Mouse (Mus musculus) left cerebral cortex, adult 6 months (tissue): ENCODE measurements around the gene Uqcrc2. TPM values are rescaled to one million over a fixed set of nuclear protein-coding genes. Genes with fewer than 3 reads are reported as not detected.

Experiments used
- long read RNA-seq, 2 experiments: library from polyadenylated mRNA; unstranded; transcript quantifications; one replicate each; pipeline ENCODE4 v2.0.0; 2019 to 2020
- polyA plus RNA-seq: library from polyadenylated mRNA; unstranded; fragments of <200 nt; fragmentation: Nextera tagmentation; gene quantifications from 2 replicates; pipeline ENCODE4 v1.2.3, GENCODE M21; 2021

Uqcrc2 gene
- polyA plus RNA-seq: 203 and 241 TPM in 2 replicates
- long read RNA-seq, experiment 1, transcript Uqcrc2-201 (14 exons, 1,896 nt): major isoform, 1,385 of 1,460 reads
- long read RNA-seq, experiment 1, partial matches to known transcripts: 18 of 1,460 reads
- long read RNA-seq, experiment 1, other reads (novel, unspliced or antisense): 57 of 1,460 reads
- long read RNA-seq, experiment 2, transcript Uqcrc2-201 (14 exons, 1,896 nt): major isoform, 366 of 442 reads
- long read RNA-seq, experiment 2, partial matches to known transcripts: 60 of 442 reads
- long read RNA-seq, experiment 2, other reads (novel, unspliced or antisense): 16 of 442 reads

DNA sequence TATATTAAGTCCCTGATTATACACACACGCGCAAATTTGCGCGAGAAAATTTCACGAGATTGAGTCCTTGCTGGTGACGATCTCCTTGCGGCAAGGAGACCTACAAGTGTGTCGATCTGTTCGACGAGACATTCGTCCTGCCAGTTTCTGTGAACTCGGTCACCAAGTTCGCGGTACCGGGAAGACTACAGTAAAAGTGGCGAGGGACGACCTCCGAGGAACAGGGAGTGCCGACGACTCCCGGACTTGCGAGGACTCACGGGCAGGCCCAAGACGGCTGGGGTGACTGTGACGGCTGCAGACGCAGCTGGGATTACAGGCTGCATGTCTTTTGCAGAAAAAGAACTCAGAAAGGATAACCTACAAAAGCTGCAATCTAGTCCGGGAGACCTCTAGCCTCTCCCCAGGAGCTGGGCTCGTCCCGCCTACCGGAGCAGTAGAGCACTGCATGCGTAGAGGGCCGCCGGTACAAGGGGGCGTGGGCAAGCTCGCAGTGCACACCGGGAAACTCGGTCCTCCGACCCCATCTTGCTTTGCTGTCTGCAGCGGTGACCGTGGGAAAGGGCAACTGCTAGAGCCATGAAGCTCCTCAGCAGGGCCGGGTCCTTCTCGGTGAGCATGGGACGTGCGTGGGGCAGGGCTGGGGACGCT, at the start of gene Uqcrc2:
Gene Uqcrc2 (plus strand): TSS at position 466 of the 651 bp plus-strand sequence.

DNA sequence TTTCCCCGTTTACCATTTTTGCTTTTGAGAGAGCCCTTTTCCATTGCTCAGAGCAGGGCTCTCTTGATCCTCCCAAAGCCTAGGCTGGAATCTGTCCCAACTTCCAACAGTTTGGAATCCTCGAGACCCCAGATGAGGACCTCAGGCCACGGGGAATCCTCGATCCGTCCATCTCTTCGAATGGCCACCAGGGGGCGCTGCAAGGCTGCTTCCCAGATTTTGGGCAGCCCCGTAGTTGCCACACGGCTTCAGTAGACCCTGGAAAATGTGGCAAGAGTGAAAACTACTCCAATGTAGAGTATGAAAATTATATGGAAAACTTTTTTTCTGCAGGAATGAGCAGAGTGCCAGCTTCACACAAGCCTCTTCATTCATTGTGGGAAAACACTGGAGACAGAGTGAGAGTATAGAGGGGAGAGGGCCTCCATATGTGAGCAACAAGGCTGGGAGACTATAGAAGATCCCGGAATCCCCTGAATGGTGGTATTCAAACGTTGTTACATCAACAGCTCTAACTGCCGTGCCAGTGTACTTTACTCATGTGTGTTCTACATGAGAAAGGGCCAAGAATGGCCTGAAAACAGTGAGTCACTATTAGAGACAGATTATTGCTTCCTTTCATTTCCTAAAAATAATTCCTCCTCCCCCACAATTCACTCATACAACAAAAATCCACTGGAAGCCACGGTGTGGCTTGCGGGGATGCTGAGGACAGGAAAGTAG, 35.3 kb downstream of the Uqcrc2 start, which contains the start of gene Pdzd9:
Gene Pdzd9 (minus strand): TSS at position 191 of the 723 bp plus-strand sequence.

DNA sequence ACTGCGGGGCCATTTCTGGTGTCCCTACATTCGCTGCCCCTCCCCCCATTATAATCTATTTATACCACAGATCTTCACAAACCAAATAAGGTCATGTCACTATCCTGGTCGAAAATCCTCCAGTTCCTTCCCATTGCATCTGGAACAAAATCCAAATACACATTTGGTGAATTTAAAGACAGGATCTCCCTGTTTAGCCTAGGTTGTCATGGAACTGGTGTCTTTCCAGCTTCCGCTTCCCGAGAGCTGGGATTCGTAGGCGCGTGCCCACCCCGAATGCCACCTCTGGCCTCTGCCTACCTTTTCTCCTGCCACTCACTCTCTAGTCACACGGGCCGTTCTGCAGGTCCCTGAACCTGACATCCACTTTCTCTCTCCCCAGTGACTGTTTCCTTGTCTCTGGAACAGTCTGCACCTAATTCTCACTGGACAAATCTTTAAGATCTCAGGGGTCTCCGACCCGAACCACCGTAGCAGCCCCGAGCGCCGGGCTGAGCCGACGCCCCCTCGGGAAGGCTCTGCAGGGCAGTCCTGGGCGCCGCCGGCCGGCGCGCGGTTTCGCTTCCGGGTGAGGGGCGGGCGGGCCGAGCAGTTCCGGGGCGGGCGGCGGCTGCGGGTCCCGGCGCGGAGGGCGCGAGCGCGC, 42.1 kb downstream of the Uqcrc2 start, which contains the start of gene Mosmo:
Gene Mosmo (plus strand): TSS at position 618 of the 643 bp plus-strand sequence.

Other genes with a start within 250 kb of the Uqcrc2 start
- not detected in 2 replicates for gene Abca16, start 225.5 kb upstream of the Uqcrc2 start, polyA plus RNA-seq
- 0.05 and 0.18 TPM in 2 replicates for gene Pdzd9, start 35.2 kb downstream of the Uqcrc2 start, polyA plus RNA-seq
- 10.6 and 15.9 TPM in 2 replicates for gene Mosmo, start 42.4 kb downstream of the Uqcrc2 start, polyA plus RNA-seq
- gene Vwa3a, start 104.1 kb downstream of the Uqcrc2 start, polyA plus RNA-seq: 2.0 and 2.7 TPM in 2 replicates
- gene Gm5737, start 177.2 kb downstream of the Uqcrc2 start, polyA plus RNA-seq: not detected in 2 replicates
- gene Eef2k, start 207.7 kb downstream of the Uqcrc2 start, polyA plus RNA-seq: 5.5 and 7.2 TPM in 2 replicates